Mouse (Mus musculus) hindbrain, embryonic 15.5 days (tissue): ENCODE data around the gene Itsn2. TPM values are rescaled to one million over a fixed set of nuclear protein-coding genes. Genes with fewer than 3 reads are reported as not detected.

Experiments
- ATAC-seq: fragments of 200-750 bp; cut with Nextera tagmentation; 2 replicates; pipeline ENCODE4 v1.8.0; 2017; ENCODE audit warnings: low read depth, moderate number of reproducible peaks, moderate TSS enrichment; ENCODE audit not compliant: low FRiP score
- H3K27ac ChIP-seq: fragments of 300-500 bp; sonication (generic); replicated peaks from 2 replicates; pipeline ENCODE4 v1.5.1; 2015; ENCODE audit warnings: mild to moderate bottlenecking, inconsistent platforms
- H3K27me3 ChIP-seq: fragments of 300-500 bp; sonication (generic); 2 replicates; pipeline ENCODE4 v1.6.1; 2015; ENCODE audit warnings: control low read depth, inconsistent platforms
- H3K36me3 ChIP-seq: fragments of 300-500 bp; sonication (generic); 2 replicates; pipeline ENCODE4 v1.6.1; 2015; ENCODE audit warnings: control low read depth, inconsistent platforms
- H3K4me1 ChIP-seq: fragments of 300-500 bp; sonication (generic); replicated peaks from 2 replicates; pipeline ENCODE4 v1.6.1; 2015; ENCODE audit warnings: control low read depth, inconsistent platforms
- H3K4me2 ChIP-seq: fragments of 300-500 bp; sonication (generic); 2 replicates; pipeline ENCODE4 v1.6.1; 2015; ENCODE audit warnings: moderate library complexity, mild to moderate bottlenecking, inconsistent platforms
- H3K4me3 ChIP-seq: fragments of 300-500 bp; sonication (generic); 2 replicates; pipeline ENCODE4 v1.5.1; 2015; ENCODE audit warnings: mild to moderate bottlenecking, inconsistent platforms
- H3K9ac ChIP-seq: fragments of 300-500 bp; sonication (generic); 2 replicates; pipeline ENCODE4 v1.6.1; 2015; ENCODE audit warnings: inconsistent platforms
- H3K9me3 ChIP-seq: fragments of 300-500 bp; sonication (generic); 2 replicates; pipeline ENCODE4 v1.6.1; 2016; ENCODE audit warnings: control low read depth, inconsistent platforms
- WGBS: fragments of 180-500 bp; shearing (Covaris S2); methylation state at CpG from one replicate; pipeline ENCODE4 v1.1.7; 2015; 5-methylcytosine and 5-hydroxymethylcytosine counted together
- polyA plus RNA-seq: library from polyadenylated mRNA; unstranded; fragments of >200 nt; fragmentation: Nextera tagmentation; extraction: Ambion mirVana; gene quantifications from 2 replicates; pipeline ENCODE4 v1.2.1, GENCODE M21; 2015

Itsn2 gene
- polyA plus RNA-seq, 1 experiment from 2014 or later, result 24.1 TPM

DNA sequence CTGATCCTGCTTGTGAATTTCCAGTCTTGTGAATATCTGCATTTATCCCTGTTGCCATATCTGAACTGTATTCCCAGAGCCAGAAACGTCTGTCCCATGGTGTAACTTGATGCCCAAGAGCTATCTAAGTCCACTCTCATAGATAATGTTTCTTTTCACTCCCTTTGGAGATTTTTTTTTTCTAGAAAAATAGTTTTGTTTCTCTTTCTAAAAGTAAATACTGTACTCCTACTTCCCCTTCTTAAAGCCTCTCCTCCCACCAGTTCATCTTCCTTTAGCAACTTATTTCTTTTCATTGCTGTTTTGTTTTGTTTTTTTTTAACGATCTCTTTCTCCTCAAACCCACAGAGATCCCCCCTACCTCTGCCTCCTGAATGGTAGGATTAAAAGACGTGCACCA is 14.2 kb downstream of the Itsn2 start:
- H3K4me2 ChIP-seq, result no peak overlapping the region
- ATAC-seq, result no peak
- 56% methylated on average over 3 of the region's 3 CpGs for WGBS

DNA sequence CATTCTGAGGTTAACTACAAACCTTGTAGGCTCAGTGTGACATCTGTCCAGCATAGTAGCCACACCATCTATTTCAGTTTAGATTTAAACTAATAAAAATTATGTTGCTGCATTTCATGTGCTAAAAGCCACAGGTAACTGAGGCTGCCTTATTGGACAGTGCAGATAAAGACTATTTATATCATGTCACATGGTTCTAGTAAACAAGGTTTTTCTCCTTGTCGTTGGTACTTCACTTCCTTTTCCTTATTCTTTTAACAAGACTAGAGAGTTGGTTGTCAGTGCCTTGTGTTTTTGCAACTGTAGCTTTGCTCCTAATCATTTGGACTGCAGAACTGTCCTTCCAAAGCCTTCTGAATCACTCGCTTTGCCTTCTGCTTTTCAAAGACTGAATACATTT is 22.3 kb downstream of the Itsn2 start:
- Histone ChIP-seq H3K4me3 (no peak overlapping the region), H3K9me3 (no peaks in the 10 kb centered on the region), H3K4me1 (no peaks in the 10 kb centered on the region), H3K9ac (no peak overlapping the region), H3K27me3 (no peaks in the 10 kb centered on the region), H3K4me2 (no peak overlapping the region), H3K27ac (no peak overlapping the region), H3K36me3 (no peaks in the 10 kb centered on the region)
- WGBS, result 75% methylated on average over 2 of the region's 2 CpGs
- no peak for ATAC-seq

More for the DNA sequence above, 14.2 kb downstream of the Itsn2 start:
- Histone ChIP-seq H3K36me3 (no peaks in the 10 kb centered on the region), H3K27ac (no peak overlapping the region), H3K27me3 (no peaks in the 10 kb centered on the region), H3K4me1 (no peaks in the 10 kb centered on the region), H3K9me3 (no peaks in the 10 kb centered on the region), H3K9ac (no peak overlapping the region), H3K4me3 (no peak overlapping the region)

DNA sequence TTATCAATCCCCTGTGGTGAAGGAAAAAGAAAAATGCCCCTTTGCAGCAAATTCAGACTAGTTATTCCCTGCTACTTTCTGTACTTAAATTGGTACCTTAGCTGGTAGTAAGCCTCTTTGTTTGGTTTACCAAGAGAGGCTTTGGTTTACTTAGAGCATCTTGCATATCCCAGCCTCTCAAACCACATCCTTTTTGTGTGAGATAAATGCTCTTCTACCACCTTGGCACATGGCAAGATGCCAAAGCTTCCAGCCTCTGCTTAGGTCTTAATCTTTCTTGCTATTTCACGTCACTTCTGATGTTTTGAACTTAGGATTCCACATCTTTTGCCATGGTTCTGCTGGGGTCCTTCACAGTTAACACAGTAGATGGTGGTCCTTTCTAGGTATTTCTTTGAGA is 31.8 kb downstream of the Itsn2 start:
- H3K36me3 ChIP-seq, result no peaks in the 10 kb centered on the region; the same call in 1 of the 2 replicates
- no peak overlapping the region for H3K4me2 ChIP-seq
- no peaks in the 10 kb centered on the region for H3K4me1 ChIP-seq
- no peaks in the 10 kb centered on the region for H3K27me3 ChIP-seq
- no peak overlapping the region for H3K9ac ChIP-seq
- no peaks in the 10 kb centered on the region for H3K9me3 ChIP-seq
- no peak overlapping the region for H3K4me3 ChIP-seq
- WGBS, result 70% methylated on average over 1 of the region's 1 CpGs
- no peak overlapping the region for H3K27ac ChIP-seq
- ATAC-seq, result no peak

DNA sequence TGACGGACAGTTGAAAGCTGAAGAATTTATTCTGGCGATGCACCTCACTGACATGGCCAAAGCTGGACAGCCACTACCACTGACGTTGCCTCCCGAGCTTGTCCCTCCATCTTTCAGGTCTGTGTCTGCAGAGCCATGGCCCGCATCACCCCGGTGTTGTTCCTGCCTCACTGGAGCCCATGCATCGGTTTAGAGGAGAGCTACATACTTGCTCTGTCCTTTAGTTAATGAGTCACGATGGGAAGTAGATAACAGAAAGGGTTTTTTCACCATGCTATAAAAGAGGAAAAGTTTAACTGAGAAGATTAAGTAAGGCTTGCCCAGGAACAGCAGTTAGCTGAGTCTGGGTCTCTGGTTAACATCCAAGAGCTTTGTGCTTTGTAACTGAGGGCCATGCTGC is 40.5 kb downstream of the Itsn2 start:
- Histone ChIP-seq H3K27me3 (no peaks in the 10 kb centered on the region), H3K9ac (no peak overlapping the region), H3K27ac (no peak overlapping the region), H3K9me3 (no peaks in the 10 kb centered on the region), H3K4me2 (no peak overlapping the region), H3K4me1 (no peaks in the 10 kb centered on the region), H3K36me3 (peaks cover 57% of the 10 kb centered on the region), H3K4me3 (no peak overlapping the region)
- no peak for ATAC-seq
- 84% methylated on average over 8 of the region's 8 CpGs for WGBS

DNA sequence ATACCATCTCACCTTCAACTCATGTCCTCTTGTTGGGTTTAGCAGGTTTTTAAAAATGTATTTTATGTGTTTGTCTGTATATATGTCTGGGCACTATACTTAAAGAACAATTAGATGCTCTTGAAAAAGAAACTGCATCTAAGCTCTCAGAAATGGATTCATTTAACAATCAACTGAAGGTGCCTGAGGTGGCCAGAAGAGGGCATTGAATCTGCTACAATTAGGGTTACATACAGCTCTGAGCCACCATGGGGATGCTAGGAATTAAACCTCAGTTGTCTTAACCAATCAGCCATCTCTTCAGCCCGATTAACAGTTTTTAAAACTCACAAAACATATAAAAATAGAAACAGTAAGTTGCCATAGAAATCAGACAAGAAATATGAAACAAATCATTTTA is 46.0 kb downstream of the Itsn2 start:
- Histone ChIP-seq H3K9me3 (no peaks in the 10 kb centered on the region), H3K36me3 (peaks cover 57% of the 10 kb centered on the region), H3K27me3 (no peaks in the 10 kb centered on the region), H3K4me1 (no peaks in the 10 kb centered on the region), H3K27ac (no peak overlapping the region), H3K4me3 (no peak overlapping the region), H3K9ac (no peak overlapping the region), H3K4me2 (no peak overlapping the region)
- 84% methylated on average over 1 of the region's 1 CpGs for WGBS
- no peak for ATAC-seq

DNA sequence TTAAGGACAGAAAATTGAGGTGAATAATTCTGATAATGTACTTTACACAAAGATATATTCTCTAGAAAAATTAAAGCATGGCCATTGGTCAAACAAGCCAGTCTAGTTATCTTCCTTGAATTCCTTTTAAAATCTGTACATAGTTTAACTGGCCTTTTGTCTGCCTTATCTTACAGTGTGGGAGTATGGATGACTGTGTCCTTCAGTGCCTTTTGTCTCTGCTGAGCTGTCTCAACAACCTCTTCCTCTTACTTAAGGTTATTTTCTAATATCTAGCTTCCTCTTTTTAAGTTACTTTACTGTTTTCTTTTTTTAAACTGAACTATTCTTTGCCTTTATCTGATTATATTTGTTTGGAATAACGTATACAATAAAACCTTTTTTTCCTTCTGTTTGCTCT is 48.3 kb downstream of the Itsn2 start:
- H3K27ac ChIP-seq, result no peak overlapping the region
- no peak overlapping the region for H3K4me2 ChIP-seq
- H3K4me1 ChIP-seq, result no peaks in the 10 kb centered on the region
- no peak for ATAC-seq
- no peaks in the 10 kb centered on the region for H3K27me3 ChIP-seq
- H3K4me3 ChIP-seq, result no peak overlapping the region
- H3K9me3 ChIP-seq, result no peaks in the 10 kb centered on the region
- 98% methylated on average over 1 of the region's 1 CpGs for WGBS
- no peak overlapping the region for H3K9ac ChIP-seq
- H3K36me3 ChIP-seq, result peaks cover 50% of the 10 kb centered on the region

DNA sequence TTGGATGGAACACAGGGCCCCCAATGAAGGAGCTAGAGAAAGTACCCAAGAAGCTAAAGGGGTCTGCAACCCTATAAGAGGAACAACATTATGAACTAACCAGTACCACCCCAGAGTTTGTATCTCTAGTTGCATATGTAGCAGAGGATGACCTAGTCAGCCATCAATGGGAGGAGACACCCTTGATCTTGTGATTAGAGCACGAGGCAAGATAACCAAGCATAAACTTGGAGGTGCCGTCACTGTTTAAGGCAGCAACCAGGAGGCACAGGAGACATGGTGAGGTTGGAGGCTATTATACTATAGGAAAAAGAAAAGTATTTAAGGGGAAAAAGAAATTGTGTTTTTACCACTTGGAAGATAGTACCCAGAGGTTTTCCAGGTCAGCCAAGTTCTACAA is 64.4 kb downstream of the Itsn2 start:
- ATAC-seq, result no peak
- 95% methylated on average over 2 of the region's 2 CpGs for WGBS
- no peak overlapping the region for H3K27ac ChIP-seq
- H3K9ac ChIP-seq, result no peak overlapping the region
- H3K9me3 ChIP-seq, result no peaks in the 10 kb centered on the region
- peaks cover 53% of the 10 kb centered on the region for H3K36me3 ChIP-seq
- no peaks in the 10 kb centered on the region for H3K4me1 ChIP-seq
- no peak overlapping the region for H3K4me2 ChIP-seq
- H3K4me3 ChIP-seq, result no peak overlapping the region
- no peaks in the 10 kb centered on the region for H3K27me3 ChIP-seq

GRCm38 (mm10) chr12:4664929-4665674 is 72.7 kb downstream of the Itsn2 start:
- Histone ChIP-seq H3K9ac (no peak overlapping the region), H3K4me2 (no peak overlapping the region), H3K27ac (no peak overlapping the region; the same call in 1 of the 2 replicates), H3K27me3 (no peaks in the 10 kb centered on the region), H3K36me3 (peaks cover 47% of the 10 kb centered on the region), H3K4me1 (no peaks in the 10 kb centered on the region), H3K4me3 (no peak overlapping the region), H3K9me3 (no peaks in the 10 kb centered on the region)
- 84% methylated on average over 7 of the region's 7 CpGs for WGBS
- no peak for ATAC-seq

DNA sequence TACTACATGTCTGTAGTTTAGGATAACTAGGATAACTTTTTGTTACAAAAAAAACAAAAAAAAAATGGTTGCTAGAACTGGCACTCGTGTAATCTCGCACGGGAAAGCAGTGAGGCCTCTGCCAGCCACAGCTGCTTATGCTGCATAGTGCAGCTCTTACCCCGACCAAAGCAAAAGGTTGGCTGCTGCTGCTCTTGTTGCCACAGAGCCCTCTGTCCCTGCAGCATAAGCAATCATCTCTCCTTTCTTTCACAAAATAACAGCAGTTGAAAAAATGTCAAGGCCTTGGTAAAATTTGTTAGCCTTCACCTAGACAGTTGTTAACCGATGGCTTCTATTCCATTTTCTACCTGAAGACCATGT is 73.2 kb downstream of the Itsn2 start:
- no peak for ATAC-seq
- Histone ChIP-seq H3K36me3 (peaks cover 49% of the 10 kb centered on the region), H3K9ac (no peak overlapping the region), H3K4me1 (no peaks in the 10 kb centered on the region), H3K4me3 (no peak overlapping the region), H3K4me2 (no peak overlapping the region), H3K27ac (0 out of 2 replicates have a peak overlapping the region, but pooled peaks have one; percentile 34), H3K27me3 (no peaks in the 10 kb centered on the region), H3K9me3 (no peaks in the 10 kb centered on the region)
- 75% methylated on average over 5 of the region's 5 CpGs for WGBS

DNA sequence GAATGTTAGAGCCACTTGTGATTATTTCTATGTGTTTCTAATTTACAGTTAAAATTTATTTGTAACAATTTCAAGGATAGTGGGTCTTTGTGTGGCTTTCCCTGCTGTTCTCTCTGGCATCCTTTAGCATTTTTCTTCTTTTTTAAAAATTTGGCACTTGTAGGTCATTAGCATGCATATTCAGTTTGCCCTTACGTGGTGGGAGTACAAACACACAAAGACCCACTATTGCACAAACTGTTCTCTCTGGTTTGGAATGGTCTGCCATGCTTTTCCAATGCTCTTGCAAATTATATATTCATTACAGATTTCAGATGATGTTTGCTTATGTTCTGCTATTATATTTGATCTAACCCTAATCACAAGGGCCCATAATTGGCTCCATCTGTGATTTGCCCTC is 83.9 kb downstream of the Itsn2 start:
- H3K4me1 ChIP-seq, result no peaks in the 10 kb centered on the region
- WGBS, result 69% methylated on average over 1 of the region's 1 CpGs
- H3K9me3 ChIP-seq, result no peaks in the 10 kb centered on the region

DNA sequence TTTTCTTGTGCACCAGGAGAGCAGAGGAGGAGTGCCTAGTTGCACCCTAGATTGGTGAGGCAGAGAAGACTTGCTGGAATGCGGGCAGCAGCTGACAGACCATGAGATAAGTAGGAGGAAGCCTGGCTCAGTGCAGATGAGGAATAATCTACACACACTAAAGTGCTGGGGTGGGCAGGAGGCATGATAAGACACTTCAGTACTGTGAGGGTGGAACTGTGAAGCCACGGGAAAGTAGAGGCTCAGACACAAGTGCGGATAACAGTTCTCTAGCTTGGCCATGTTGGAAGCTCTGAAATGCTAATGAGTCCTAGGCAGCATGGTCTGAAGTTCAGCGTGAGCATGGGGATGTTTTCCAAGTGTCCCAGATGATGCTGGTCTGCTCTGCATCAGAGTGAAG is 87.5 kb downstream of the Itsn2 start:
- Histone ChIP-seq H3K9me3 (no peaks in the 10 kb centered on the region), H3K9ac (no peak overlapping the region), H3K36me3 (peaks cover 14% of the 10 kb centered on the region; the same call in 1 of the 2 replicates), H3K4me3 (no peak overlapping the region), H3K27ac (no peak overlapping the region), H3K27me3 (no peaks in the 10 kb centered on the region), H3K4me1 (no peaks in the 10 kb centered on the region), H3K4me2 (no peak overlapping the region)
- WGBS, result 86% methylated on average over 4 of the region's 4 CpGs
- ATAC-seq, result no peak

More for the DNA sequence above, 83.9 kb downstream of the Itsn2 start:
- Histone ChIP-seq H3K36me3 (peaks cover 38% of the 10 kb centered on the region), H3K9ac (no peak overlapping the region), H3K27ac (no peak overlapping the region), H3K4me3 (no peak overlapping the region), H3K4me2 (no peak overlapping the region), H3K27me3 (no peaks in the 10 kb centered on the region)
- no peak for ATAC-seq

DNA sequence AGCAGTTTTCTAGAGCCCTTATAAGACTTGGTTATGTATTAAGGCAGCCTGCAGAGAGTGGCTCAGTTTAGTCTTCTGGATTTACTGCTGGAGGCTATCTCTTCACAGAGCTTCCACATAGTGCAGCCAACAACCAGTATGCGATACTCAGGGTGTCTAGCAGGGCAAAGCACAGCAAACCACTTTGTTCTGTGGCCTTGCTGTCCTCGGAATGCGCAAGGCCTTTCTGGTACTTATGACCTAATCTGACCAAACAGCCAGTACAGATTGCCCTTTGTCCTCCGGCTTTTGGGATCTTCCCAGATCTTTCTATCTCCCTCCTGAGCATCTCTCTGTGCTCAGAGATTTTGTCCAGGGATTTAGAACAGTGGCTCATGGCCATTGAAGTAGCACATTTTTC is 93.0 kb downstream of the Itsn2 start:
- WGBS, result 89% methylated on average over 4 of the region's 4 CpGs
- Histone ChIP-seq H3K4me3 (no peak overlapping the region), H3K9me3 (no peaks in the 10 kb centered on the region), H3K27me3 (no peaks in the 10 kb centered on the region), H3K4me1 (no peaks in the 10 kb centered on the region), H3K9ac (no peak overlapping the region), H3K27ac (no peak overlapping the region), H3K4me2 (no peak overlapping the region), H3K36me3 (no peaks in the 10 kb centered on the region)
- ATAC-seq, result no peak

- H3K27me3 ChIP-seq, result no peaks in the 10 kb centered on the region
- H3K4me3 ChIP-seq, result no peak overlapping the region
- no peak overlapping the region for H3K9ac ChIP-seq
- 88% methylated on average over 2 of the region's 2 CpGs for WGBS
- no peak for ATAC-seq
- H3K4me2 ChIP-seq, result no peak overlapping the region
- no peak overlapping the region for H3K27ac ChIP-seq
- no peaks in the 10 kb centered on the region for H3K9me3 ChIP-seq
- no peaks in the 10 kb centered on the region for H3K4me1 ChIP-seq
- no peaks in the 10 kb centered on the region for H3K36me3 ChIP-seq
Measured at GRCm38 (mm10) chr12:4688386-4688785, 95.9 kb downstream of the Itsn2 start.
